Mouse (Mus musculus) MEL (cell line): ENCODE results near the gene Sucnr1.

Source experiments
- CTCF ChIP-seq, 3 experiments: IDR thresholded peaks in 2 of 3; conservative IDR thresholded peaks in 1 of 3; 2 replicates each; pipeline ENCODE4 v1.5.1; 2011 to 2012; ENCODE audit warnings: low read length in 3 of 3, low read depth in 2 of 3, mild to moderate bottlenecking in 2 of 3, improper control_type of control experiment in 1 of 3, inconsistent platforms in 1 of 3, mixed read lengths in 1 of 3, moderate library complexity in 1 of 3; ENCODE audit not compliant: control insufficient read depth in 1 of 3, insufficient read depth in 1 of 3, poor library complexity in 1 of 3, severe bottlenecking in 1 of 3
- POLR2A ChIP-seq, 2 experiments: IDR thresholded peaks; 2 replicates each; pipeline ENCODE4 v1.6.1; 2011 to 2012; ENCODE audit warnings: low read length in 2 of 2, mild to moderate bottlenecking in 2 of 2, control low read depth in 1 of 2, improper control_type of control experiment in 1 of 2, low read depth in 1 of 2, moderate library complexity in 1 of 2; ENCODE audit not compliant: control insufficient read depth in 1 of 2, insufficient read depth in 1 of 2, poor library complexity in 1 of 2
- POLR2AphosphoS2 ChIP-seq: IDR thresholded peaks from 2 replicates; pipeline ENCODE4 v1.6.1; 2011; ENCODE audit warnings: low read length, improper control_type of control experiment
- ZNF384 ChIP-seq: IDR thresholded peaks from 2 replicates; pipeline ENCODE4 v1.6.1; 2012; ENCODE audit warnings: low read depth, mild to moderate bottlenecking, inconsistent platforms, low read length, improper control_type of control experiment

DNA sequence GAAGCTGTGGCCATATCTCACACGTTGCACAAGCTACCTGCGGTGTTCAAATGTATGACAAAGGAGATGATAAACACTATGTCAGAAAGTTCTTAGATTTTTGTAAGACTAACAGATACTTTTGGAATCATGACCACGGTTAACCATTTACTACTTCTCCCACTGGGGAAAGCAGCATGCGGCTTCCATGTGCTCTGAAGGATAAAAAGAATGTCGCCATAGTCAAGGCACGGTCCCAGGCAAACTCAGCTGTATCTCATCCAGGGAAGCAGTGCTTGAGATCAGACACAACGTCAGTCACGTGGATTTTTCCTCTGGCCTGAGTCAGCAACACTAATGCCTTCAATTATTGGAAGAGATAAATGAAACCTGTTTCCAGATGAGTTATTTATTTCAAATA is 9.7 kb downstream of the Sucnr1 start:
- TF ChIP-seq CTCF (IDR thresholded peaks at IDR 0.05 in 2 of 3, conservative IDR thresholded peaks at IDR 0.05 in 1 of 3; ENCODE audit: control insufficient read depth in 1 of 3, insufficient read depth in 1 of 3, low read depth in 2 of 3, low read length in 3 of 3, poor library complexity in 1 of 3, severe bottlenecking in 1 of 3) (no peak), POLR2AphosphoS2 (no peak), POLR2A (IDR thresholded peaks at IDR 0.05; ENCODE audit: control insufficient read depth in 1 of 2, insufficient read depth in 1 of 2, low read depth in 1 of 2, low read length in 2 of 2, poor library complexity in 1 of 2) (no peak), ZNF384 (no peak)
